Mouse (Mus musculus) brain, embryonic 14.5 days (tissue): Measurements from ENCODE around the gene Parva.

Experiments used
- CTCF ChIP-seq: fragments of 200-500 bp; IDR thresholded peaks from 2 replicates; pipeline ENCODE4 v1.5.1; 2012; ENCODE audit warnings: inconsistent platforms, mild to moderate bottlenecking, moderate library complexity, borderline replicate concordance; ENCODE audit not compliant: insufficient read depth, insufficient read length; ENCODE audit errors: extremely low read depth
- POLR2A ChIP-seq: fragments of 200-500 bp; IDR thresholded peaks from 2 replicates; pipeline ENCODE4 v1.6.1; 2012; ENCODE audit warnings: mild to moderate bottlenecking, inconsistent platforms, borderline replicate concordance; ENCODE audit not compliant: poor library complexity, insufficient read depth, insufficient read length, severe bottlenecking; ENCODE audit errors: extremely low read depth

GRCm38 (mm10) chr7:112439846-112440245, 12.5 kb downstream of the Parva start:
- TF ChIP-seq CTCF (no peak), POLR2A (no peak)
